Mouse (Mus musculus) ovary, postnatal 14 days (tissue): ENCODE data around the gene Pard3.
A peak's percentile ranks its signal among the peaks of the same experiment; 100 is the strongest.

Experiments
- DNase-seq: peaks from one replicate; pipeline ENCODE4 v3.0.0; 2022; ENCODE audit warnings: low spot score

Pard3 gene

DNA sequence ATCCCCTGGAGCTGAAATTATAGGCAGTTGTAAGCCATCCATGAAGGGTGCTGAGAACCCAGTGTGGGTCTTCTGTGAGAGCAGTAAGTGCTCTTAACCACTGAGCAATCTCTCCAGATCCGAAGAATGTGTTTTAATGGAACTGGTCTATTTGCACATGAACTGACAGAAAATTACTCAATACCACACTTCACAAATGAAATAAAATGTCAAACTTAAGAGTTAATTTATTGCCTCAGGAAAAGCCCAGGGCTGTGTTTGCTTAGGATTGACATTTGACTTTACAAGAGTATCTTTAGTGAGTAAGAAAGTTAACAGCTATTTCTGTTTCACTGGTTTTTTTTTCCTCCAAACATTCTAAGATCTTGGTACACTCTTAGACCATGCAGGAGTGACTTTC lies 23.7 kb downstream of the Pard3 start:
- DNase-seq, result no peak

- no peak for DNase-seq
Observed at GRCm38 (mm10) chr8:127088372-127088771, 24.7 kb downstream of the Pard3 start.

DNA sequence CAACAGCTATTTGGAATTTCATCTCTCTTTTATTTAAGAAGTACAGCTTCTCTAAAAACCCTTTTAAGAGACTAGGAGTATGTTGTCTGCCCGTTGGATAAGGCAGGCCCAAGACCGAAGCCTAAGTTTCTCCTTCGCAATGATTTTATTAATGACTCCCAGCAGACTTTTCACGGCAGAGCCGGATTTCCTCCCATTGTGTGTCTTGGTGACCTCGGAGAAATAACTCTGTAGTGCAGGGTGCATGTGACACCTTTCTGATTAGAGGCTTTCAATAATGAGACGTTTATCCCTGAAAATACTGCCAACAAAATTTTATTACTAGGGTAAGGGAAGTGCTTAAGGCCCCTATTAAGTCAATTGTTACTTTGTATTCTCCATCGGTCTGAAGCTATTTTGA lies 25.3 kb downstream of the Pard3 start:
- no peak for DNase-seq

- DNase-seq, result no peak
Observed at GRCm38 (mm10) chr8:127090435-127090834, 26.7 kb downstream of the Pard3 start.

DNA sequence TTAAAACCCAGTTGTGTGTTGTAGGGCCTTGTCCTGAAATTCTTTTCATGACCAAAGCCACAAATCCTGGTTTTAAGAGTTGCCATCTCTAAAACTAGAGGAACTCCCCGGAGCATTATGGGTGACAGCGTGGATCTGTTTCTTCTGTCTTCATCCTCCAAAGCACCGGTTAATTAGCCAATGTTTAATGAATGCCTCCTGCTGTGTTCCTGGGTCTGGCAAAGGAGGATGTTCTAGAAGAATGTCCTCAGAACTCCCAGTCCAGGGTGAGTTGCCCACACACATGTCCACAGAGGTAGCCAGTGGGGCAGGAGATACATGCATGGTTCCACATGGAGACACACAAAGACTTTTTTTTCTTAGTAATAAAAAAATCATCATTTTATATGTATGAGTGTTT lies 28.2 kb downstream of the Pard3 start:
- no peak for DNase-seq

- DNase-seq, result peak; percentile 17
Observed at GRCm38 (mm10) chr8:127092383-127093112, 28.9 kb downstream of the Pard3 start.

- no peak for DNase-seq
Observed at GRCm38 (mm10) chr8:127093113-127093426, 29.4 kb downstream of the Pard3 start.

GRCm38 (mm10) chr8:127095763-127096162 lies 32.1 kb downstream of the Pard3 start:
- DNase-seq, result no peak

DNA sequence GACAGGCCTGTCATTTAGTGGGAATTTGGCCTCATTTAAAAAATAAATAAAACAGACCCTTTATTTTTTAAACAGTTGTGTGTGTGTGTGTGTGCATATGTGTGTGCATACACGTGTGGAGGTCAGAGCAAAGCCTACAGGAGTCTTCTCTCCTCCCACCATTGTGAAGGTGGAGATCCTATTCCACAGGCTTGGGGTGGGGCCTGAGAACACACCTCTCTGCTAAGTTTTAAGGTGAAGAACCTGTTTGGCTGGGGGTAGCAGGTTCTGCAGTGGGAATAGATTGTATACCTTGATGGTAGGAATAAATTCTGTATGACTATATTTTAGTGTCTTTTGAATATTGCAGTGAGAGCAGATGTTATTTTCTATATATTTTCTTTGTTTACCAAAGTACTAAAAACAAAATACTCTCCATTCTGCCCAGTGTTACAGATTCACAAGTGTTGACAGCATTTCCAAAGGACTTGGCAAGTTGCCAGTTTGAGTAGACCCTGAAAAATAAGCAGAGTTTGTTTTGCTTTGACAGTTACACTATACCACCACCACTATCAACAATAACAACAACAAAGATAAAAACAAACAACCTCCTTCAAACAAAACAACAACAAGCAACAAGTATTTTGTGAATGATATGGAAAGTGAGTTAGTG lies 35.9 kb downstream of the Pard3 start:
- DNase-seq, result no peak

DNA sequence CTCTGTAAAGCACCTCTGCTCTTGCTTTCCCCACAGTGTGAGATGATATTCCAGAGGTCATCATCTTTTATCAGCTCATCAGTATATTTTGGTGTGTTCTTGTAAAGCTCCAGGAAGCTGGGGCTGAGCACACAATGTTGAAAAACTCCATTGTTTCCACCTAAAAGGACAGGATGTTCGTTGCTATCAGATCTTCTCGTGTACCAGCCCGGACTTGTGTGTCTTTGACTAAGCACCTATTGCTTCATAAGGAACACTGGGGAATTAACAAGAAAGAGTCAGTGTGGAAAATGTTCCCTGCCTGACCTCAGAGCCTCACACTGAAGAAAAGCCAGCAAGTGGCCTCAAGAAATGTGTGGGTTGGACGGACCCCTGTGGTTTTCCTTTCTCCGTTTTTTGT lies 39.6 kb downstream of the Pard3 start:
- DNase-seq, result no peak

DNA sequence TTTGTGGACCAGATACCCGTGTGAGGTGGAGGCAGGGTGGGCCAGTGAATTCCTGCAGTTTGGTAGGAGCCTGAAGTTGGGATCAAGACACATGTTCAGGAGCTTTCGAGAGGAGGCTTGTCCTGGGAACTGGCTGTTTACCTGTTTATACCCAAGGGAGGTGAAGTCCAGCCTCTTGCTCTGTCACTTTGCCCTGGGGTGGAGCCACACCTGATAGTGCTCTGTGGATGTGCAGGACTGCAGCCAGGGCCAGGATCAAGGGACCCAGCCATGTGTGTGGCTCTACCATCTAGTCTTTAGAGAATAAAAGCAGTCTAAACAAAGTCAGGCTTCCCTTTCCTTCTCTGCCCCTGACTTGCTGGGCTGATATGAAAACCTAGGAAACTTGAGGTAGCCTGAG lies 40.9 kb downstream of the Pard3 start:
- no peak for DNase-seq

DNA sequence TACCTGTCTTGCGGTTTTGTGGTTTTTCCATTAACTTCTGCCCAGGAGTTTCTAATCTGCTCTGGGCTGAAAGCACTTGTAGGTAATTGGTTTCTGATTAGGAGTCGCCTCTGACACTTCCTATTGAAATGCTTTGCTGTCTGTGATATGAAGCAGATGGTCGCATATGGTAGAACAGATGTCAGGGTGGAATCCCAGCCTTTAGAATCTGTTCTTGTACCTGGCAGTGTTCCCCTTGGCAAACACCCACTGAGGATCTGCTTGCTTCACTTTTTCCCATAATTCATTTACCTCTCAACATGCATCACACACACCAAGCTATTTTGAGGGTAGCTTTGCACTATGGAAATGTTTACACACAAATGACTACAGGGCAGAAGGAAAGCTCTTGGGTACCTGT lies 44.2 kb downstream of the Pard3 start:
- no peak for DNase-seq

DNA sequence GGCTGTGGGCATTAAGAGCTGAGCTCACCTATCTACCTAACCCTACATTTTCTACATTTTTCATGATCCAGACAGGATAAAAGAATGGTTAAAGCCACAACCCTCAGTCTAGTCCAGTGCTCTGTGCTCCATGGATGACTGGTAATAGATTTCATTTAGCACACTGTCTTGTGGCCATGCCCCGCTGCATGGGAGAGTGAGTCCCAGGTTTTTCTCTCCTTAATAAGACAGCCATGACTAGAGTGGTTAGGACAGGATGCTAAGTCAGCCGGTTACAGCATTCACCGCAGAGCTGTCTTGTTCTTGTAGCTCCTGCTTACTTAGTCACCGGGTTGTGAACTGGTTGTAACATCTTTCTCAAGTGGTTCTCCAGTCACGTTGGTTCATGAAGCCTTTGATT lies 49.5 kb downstream of the Pard3 start:
- no peak for DNase-seq

GRCm38 (mm10) chr8:127115837-127116236 lies 52.1 kb downstream of the Pard3 start:
- DNase-seq, result no peak

- no peak for DNase-seq
Observed at GRCm38 (mm10) chr8:127118373-127118861, 54.7 kb downstream of the Pard3 start.

GRCm38 (mm10) chr8:127123391-127123790 lies 59.7 kb downstream of the Pard3 start:
- no peak for DNase-seq

DNA sequence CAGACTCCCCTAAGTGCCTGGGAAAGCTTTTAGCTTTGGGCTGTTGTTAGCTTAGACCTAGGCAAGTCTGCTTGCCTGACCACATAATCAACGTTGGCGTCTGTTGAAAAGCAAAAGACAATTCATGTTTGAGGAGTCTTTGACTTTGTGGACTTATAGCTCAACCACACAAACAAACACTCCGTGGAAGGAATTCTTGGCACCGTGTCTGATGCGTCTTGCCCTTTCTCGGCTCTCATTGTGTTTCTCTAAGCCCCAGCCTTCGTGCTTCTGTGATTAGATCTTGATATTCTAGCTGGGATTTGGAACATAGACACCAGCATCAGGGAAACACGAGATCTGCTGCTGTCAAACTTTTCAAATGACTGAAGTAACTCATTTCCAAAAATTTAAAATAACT lies 61.1 kb downstream of the Pard3 start:
- no peak for DNase-seq

GRCm38 (mm10) chr8:127125686-127126683 lies 62.3 kb downstream of the Pard3 start:
- DNase-seq, result no peak

GRCm38 (mm10) chr8:127128781-127129396 lies 65.2 kb downstream of the Pard3 start:
- DNase-seq, result no peak

- DNase-seq, result no peak
Observed at GRCm38 (mm10) chr8:127134327-127134726, 70.6 kb downstream of the Pard3 start.

- DNase-seq, result no peak
Observed at GRCm38 (mm10) chr8:127136201-127136600, 72.5 kb downstream of the Pard3 start.

DNA sequence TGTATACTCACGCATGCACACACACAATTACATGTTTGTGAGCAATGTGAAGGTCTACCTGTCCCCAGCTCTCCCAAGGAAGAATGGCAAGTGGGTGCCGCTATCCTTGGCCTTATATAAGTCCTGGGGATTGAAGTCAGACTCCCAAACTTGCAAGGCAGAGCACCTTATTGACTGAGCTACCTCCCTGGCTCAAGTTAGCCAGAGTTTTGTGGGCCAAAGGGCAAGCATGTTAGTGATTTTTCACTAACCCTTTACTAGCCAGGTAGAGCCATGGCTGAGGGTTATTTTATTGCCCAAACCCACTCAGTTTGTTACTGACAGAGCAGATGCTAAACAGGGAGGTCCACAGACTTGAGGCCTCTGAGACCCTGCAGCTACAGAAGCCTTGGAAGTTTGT lies 73.1 kb downstream of the Pard3 start:
- DNase-seq, result no peak
